Mouse (Mus musculus) layer of hippocampus, adult 11-12 months (tissue): Measurements from ENCODE around the gene Snx7.

ENCODE experiments used
- DNase-seq: peaks from one replicate; pipeline ENCODE4 v3.0.0; 2022; ENCODE audit warnings: low spot score

The Snx7 gene

GRCm38 (mm10) chr3:117868637-117869323, at the start of gene Snx7:
Snx7 (minus strand) TSS chr3:117868936.
- DNase-seq, result peak; percentile 88

- DNase-seq, result no peak
These were observed 46.7 kb upstream of the Snx7 start for GRCm38 (mm10) chr3:117915420-117915819.

GRCm38 (mm10) chr3:117893736-117894135, 25.0 kb upstream of the Snx7 start:
- no peak for DNase-seq

GRCm38 (mm10) chr3:117875450-117875849, 6.7 kb upstream of the Snx7 start:
- no peak for DNase-seq

- DNase-seq, result no peak
These were observed 4.6 kb upstream of the Snx7 start for GRCm38 (mm10) chr3:117873209-117873863.

- DNase-seq, result no peak
These were observed 584 bp upstream of the Snx7 start for GRCm38 (mm10) chr3:117869324-117869715.

- no peak for DNase-seq
These were observed 645 bp downstream of the Snx7 start for GRCm38 (mm10) chr3:117868091-117868490.

GRCm38 (mm10) chr3:117866696-117867407, 1.9 kb downstream of the Snx7 start:
- DNase-seq, result no peak

GRCm38 (mm10) chr3:117865621-117866020, 3.1 kb downstream of the Snx7 start:
- no peak for DNase-seq

GRCm38 (mm10) chr3:117862951-117863350, 5.8 kb downstream of the Snx7 start:
- no peak for DNase-seq

- no peak for DNase-seq
These were observed 6.7 kb downstream of the Snx7 start for GRCm38 (mm10) chr3:117861977-117862434.

- DNase-seq, result no peak
These were observed 9.7 kb downstream of the Snx7 start for GRCm38 (mm10) chr3:117858996-117859395.

GRCm38 (mm10) chr3:117853729-117854128, 15.0 kb downstream of the Snx7 start:
- peak; percentile 18 for DNase-seq

GRCm38 (mm10) chr3:117852054-117852361, 16.7 kb downstream of the Snx7 start:
- DNase-seq, result no peak

GRCm38 (mm10) chr3:117851278-117852053, 17.3 kb downstream of the Snx7 start:
- no peak for DNase-seq

- DNase-seq, result peak; percentile 65
These were observed 19.9 kb downstream of the Snx7 start for GRCm38 (mm10) chr3:117848866-117849265.

- DNase-seq, result no peak
These were observed 26.1 kb downstream of the Snx7 start for GRCm38 (mm10) chr3:117842658-117843057.

- peak; percentile 52 for DNase-seq
These were observed 28.7 kb downstream of the Snx7 start for GRCm38 (mm10) chr3:117839867-117840545.

- DNase-seq, result no peak
These were observed 30.7 kb downstream of the Snx7 start for GRCm38 (mm10) chr3:117838020-117838419.

- peak; percentile 41 for DNase-seq
These were observed 42.1 kb downstream of the Snx7 start for GRCm38 (mm10) chr3:117826486-117827200.

- no peak for DNase-seq
These were observed 45.5 kb downstream of the Snx7 start for GRCm38 (mm10) chr3:117823218-117823617.
